In genomic region chr15:63697831-63698230, GRCm38 (mm10) we compare ENCODE assay signal across 28 mouse cellular contexts.
DNase-seq lines count a peak whose midpoint lies in the region; ATAC-seq and TF ChIP-seq lines count a peak whose summit lies in the region.
"Had no signal": no experiment of that assay in that cellular context is flagged by ENCODE, and none has a peak within 500 bp of the region (broad histone marks: within the 10 kb centered on the region; RNA-seq: fewer than 3 reads in every experiment).

No protein-coding gene starts in this region.

- 95% methylated on average over 10 of the region's 10 CpGs for WGBS in heart, adult 2 months
- WGBS in lung, embryonic 14.5 days, result 93% methylated on average over 10 of the region's 10 CpGs

- peak; percentile 42 for DNase-seq in heart, adult 11 months
- no peak for DNase-seq in heart, adult 2 months
- no peak for DNase-seq in lung, embryonic 14.5 days
- no peak for DNase-seq in lung, adult 18-20 months
- DNase-seq in R1 (ENCODE audit: low read depth, low spot score), result peak; percentile 18
- DNase-seq in left cerebral cortex, adult 18-20 months (ENCODE audit: low spot score in 2 of 2), result no peak
- no peak for DNase-seq in left cerebral cortex, postnatal 25 days (ENCODE audit: low spot score in 2 of 2)
- DNase-seq: adrenal gland, postnatal 36 days; cerebellum, adult 11-12 months; cerebellum, postnatal 14 days; embryo, embryonic 11 days; gastrocnemius, postnatal 25 days; heart, postnatal 36 days; kidney, postnatal 36 days; lung, postnatal 4 days; right cerebral cortex, adult 18-20 months; right cerebral cortex, postnatal 4 days; thymus, postnatal 36 days had no signal

- H3K4me2 ChIP-seq in lung, embryonic 14.5 days, result no peak overlapping the region
- H3K4me2 ChIP-seq: embryonic facial prominence, embryonic 13.5 days; heart, embryonic 15.5 days; hindbrain, embryonic 14.5 days; intestine, embryonic 15.5 days; kidney, embryonic 15.5 days; liver, embryonic 11.5 days; neural tube, embryonic 15.5 days had no signal

- H3K27me3 ChIP-seq in heart, adult 2 months (ENCODE audit: control insufficient read depth, insufficient read depth, low read length), result no peaks in the 10 kb centered on the region
- H3K27me3 ChIP-seq in lung, embryonic 14.5 days (ENCODE audit: insufficient read depth, low read length), result no peaks in the 10 kb centered on the region
- H3K27me3 ChIP-seq: heart, embryonic 15.5 days; intestine, embryonic 15.5 days; kidney, embryonic 15.5 days; neural tube, embryonic 15.5 days had no signal

- ATAC-seq in lung, embryonic 14.5 days (ENCODE audit: insufficient read depth), result no peak
- ATAC-seq in granulocyte monocyte progenitor cell, adult 5-6 weeks (replicated peaks; ENCODE audit: poor library complexity, severe bottlenecking), result peak; percentile 54
- ATAC-seq: CD4-positive, CD25-positive, alpha-beta regulatory T cell, adult 4 months; forebrain, embryonic 14.5 days; intestine, embryonic 15.5 days had no signal

- no peak for TF ChIP-seq EP300 in heart, adult 2 months (IDR thresholded peaks at IDR 0.05; ENCODE audit: insufficient read depth, low read depth, low read length)

- H3K36me3 ChIP-seq in heart, adult 2 months (ENCODE audit: control insufficient read depth, insufficient read depth, low read length), result no peaks in the 10 kb centered on the region
- H3K36me3 ChIP-seq in lung, embryonic 14.5 days (ENCODE audit: insufficient read depth), result no peaks in the 10 kb centered on the region
- H3K36me3 ChIP-seq: embryonic facial prominence, embryonic 13.5 days; heart, embryonic 15.5 days; intestine, embryonic 15.5 days; kidney, embryonic 15.5 days; neural tube, embryonic 15.5 days had no signal

- TF ChIP-seq CTCF in heart, adult 2 months (IDR thresholded peaks at IDR 0.05), result no peak
- TF ChIP-seq CTCF in lung, embryonic 14.5 days (IDR thresholded peaks at IDR 0.05; ENCODE audit: low read depth), result peak; percentile 25; the same call in 1 of the 2 replicates

- intact Hi-C loops in heart, adult 2 months (cut with DNase I), result no loop called here
- intact Hi-C loops in left cerebral cortex, postnatal 25 days (cut with DNase I), result no loop called here

- no peak overlapping the region for H3K9ac ChIP-seq in heart, adult 2 months (ENCODE audit: low read depth, low read length)
- no peak overlapping the region for H3K9ac ChIP-seq in lung, embryonic 14.5 days
- H3K9ac ChIP-seq: embryonic facial prominence, embryonic 13.5 days; heart, embryonic 15.5 days; hindbrain, embryonic 14.5 days; intestine, embryonic 15.5 days; kidney, embryonic 15.5 days; neural tube, embryonic 15.5 days had no signal

- TF ChIP-seq POLR2A in heart, adult 2 months (IDR thresholded peaks at IDR 0.05; ENCODE audit: insufficient read depth, low read depth, low read length), result no peak

- H3K4me3 ChIP-seq in heart, adult 2 months, result no peak overlapping the region
- H3K4me3 ChIP-seq in lung, embryonic 14.5 days (ENCODE audit: low read depth, low read length), result no peak overlapping the region
- H3K4me3 ChIP-seq: embryonic facial prominence, embryonic 13.5 days; heart, embryonic 15.5 days; intestine, embryonic 15.5 days; kidney, embryonic 15.5 days; neural tube, embryonic 15.5 days had no signal

- no peaks in the 10 kb centered on the region for H3K79me2 ChIP-seq in heart, adult 2 months (replicated peaks; ENCODE audit: control insufficient read depth, insufficient read depth, low read length)

- H3K4me1 ChIP-seq in heart, adult 2 months (ENCODE audit: control insufficient read depth, insufficient read depth, low read length), result no peaks in the 10 kb centered on the region
- no peaks in the 10 kb centered on the region for H3K4me1 ChIP-seq in lung, embryonic 14.5 days (ENCODE audit: insufficient read depth)
- H3K4me1 ChIP-seq: embryonic facial prominence, embryonic 13.5 days; heart, embryonic 15.5 days; intestine, embryonic 15.5 days; kidney, embryonic 15.5 days; neural tube, embryonic 15.5 days had no signal

- no peaks in the 10 kb centered on the region for H3K9me3 ChIP-seq in lung, embryonic 14.5 days (ENCODE audit: low read depth, low read length)
- H3K9me3 ChIP-seq: embryonic facial prominence, embryonic 13.5 days; heart, embryonic 15.5 days; intestine, embryonic 15.5 days; kidney, embryonic 15.5 days; neural tube, embryonic 15.5 days had no signal

- no peak overlapping the region for H3K27ac ChIP-seq in heart, adult 2 months
- no peak overlapping the region for H3K27ac ChIP-seq in lung, embryonic 14.5 days (ENCODE audit: low read depth)
- H3K27ac ChIP-seq: embryonic facial prominence, embryonic 13.5 days; heart, embryonic 15.5 days; hindbrain, embryonic 14.5 days; intestine, embryonic 15.5 days; kidney, embryonic 15.5 days; neural tube, embryonic 15.5 days had no signal

Comparison
In these comparisons a context has a peak if more than half of its experiments do, and no peak if none do; other contexts are left out.
1. DNase-seq: peak in heart, adult 11 months (single experiment) and R1 (single experiment); none in heart, adult 2 months (0 of 2), lung, embryonic 14.5 days (single experiment), lung, adult 18-20 months (0 of 2), left cerebral cortex, adult 18-20 months (0 of 2) and left cerebral cortex, postnatal 25 days (0 of 2).